Mouse (Mus musculus): ENCODE measurements around the gene Cdh13.

- no peak for TF ChIP-seq CTCF (IDR thresholded peaks at IDR 0.05; ENCODE audit: extremely low read depth, insufficient read depth, low read length)
- TF ChIP-seq POLR2A (IDR thresholded peaks at IDR 0.05; ENCODE audit: extremely low read depth, insufficient read depth, low read length): no peak
These were observed 97.2 kb downstream of the Cdh13 start for GRCm38 (mm10) chr8:118380782-118381181.

Data from cortical plate, adult 2 months (tissue).